Mouse (Mus musculus) hindbrain, embryonic 15.5 days (tissue): ENCODE measurements around the gene Cdiptos. TPM values are rescaled to one million over a fixed set of nuclear protein-coding genes. Genes with fewer than 3 reads are reported as not detected.
A peak's percentile ranks its signal among the peaks of the same experiment; 100 is the strongest.

Source experiments
- ATAC-seq: fragments of 200-750 bp; cut with Nextera tagmentation; 2 replicates; pipeline ENCODE4 v1.8.0; 2017; ENCODE audit warnings: low read depth, moderate number of reproducible peaks, moderate TSS enrichment; ENCODE audit not compliant: low FRiP score
- H3K27ac ChIP-seq: fragments of 300-500 bp; sonication (generic); replicated peaks from 2 replicates; pipeline ENCODE4 v1.5.1; 2015; ENCODE audit warnings: mild to moderate bottlenecking, inconsistent platforms
- H3K27me3 ChIP-seq: fragments of 300-500 bp; sonication (generic); 2 replicates; pipeline ENCODE4 v1.6.1; 2015; ENCODE audit warnings: control low read depth, inconsistent platforms
- H3K36me3 ChIP-seq: fragments of 300-500 bp; sonication (generic); 2 replicates; pipeline ENCODE4 v1.6.1; 2015; ENCODE audit warnings: control low read depth, inconsistent platforms
- H3K4me1 ChIP-seq: fragments of 300-500 bp; sonication (generic); replicated peaks from 2 replicates; pipeline ENCODE4 v1.6.1; 2015; ENCODE audit warnings: control low read depth, inconsistent platforms
- H3K4me2 ChIP-seq: fragments of 300-500 bp; sonication (generic); 2 replicates; pipeline ENCODE4 v1.6.1; 2015; ENCODE audit warnings: moderate library complexity, mild to moderate bottlenecking, inconsistent platforms
- H3K4me3 ChIP-seq: fragments of 300-500 bp; sonication (generic); 2 replicates; pipeline ENCODE4 v1.5.1; 2015; ENCODE audit warnings: mild to moderate bottlenecking, inconsistent platforms
- H3K9ac ChIP-seq: fragments of 300-500 bp; sonication (generic); 2 replicates; pipeline ENCODE4 v1.6.1; 2015; ENCODE audit warnings: inconsistent platforms
- H3K9me3 ChIP-seq: fragments of 300-500 bp; sonication (generic); 2 replicates; pipeline ENCODE4 v1.6.1; 2016; ENCODE audit warnings: control low read depth, inconsistent platforms
- WGBS: fragments of 180-500 bp; shearing (Covaris S2); methylation state at CpG from one replicate; pipeline ENCODE4 v1.1.7; 2015; 5-methylcytosine and 5-hydroxymethylcytosine counted together
- polyA plus RNA-seq: library from polyadenylated mRNA; unstranded; fragments of >200 nt; fragmentation: Nextera tagmentation; extraction: Ambion mirVana; gene quantifications from 2 replicates; pipeline ENCODE4 v1.2.1, GENCODE M21; 2015

The Cdiptos gene
- polyA plus RNA-seq, 1 experiment from 2014 or later = 0.67 TPM

DNA sequence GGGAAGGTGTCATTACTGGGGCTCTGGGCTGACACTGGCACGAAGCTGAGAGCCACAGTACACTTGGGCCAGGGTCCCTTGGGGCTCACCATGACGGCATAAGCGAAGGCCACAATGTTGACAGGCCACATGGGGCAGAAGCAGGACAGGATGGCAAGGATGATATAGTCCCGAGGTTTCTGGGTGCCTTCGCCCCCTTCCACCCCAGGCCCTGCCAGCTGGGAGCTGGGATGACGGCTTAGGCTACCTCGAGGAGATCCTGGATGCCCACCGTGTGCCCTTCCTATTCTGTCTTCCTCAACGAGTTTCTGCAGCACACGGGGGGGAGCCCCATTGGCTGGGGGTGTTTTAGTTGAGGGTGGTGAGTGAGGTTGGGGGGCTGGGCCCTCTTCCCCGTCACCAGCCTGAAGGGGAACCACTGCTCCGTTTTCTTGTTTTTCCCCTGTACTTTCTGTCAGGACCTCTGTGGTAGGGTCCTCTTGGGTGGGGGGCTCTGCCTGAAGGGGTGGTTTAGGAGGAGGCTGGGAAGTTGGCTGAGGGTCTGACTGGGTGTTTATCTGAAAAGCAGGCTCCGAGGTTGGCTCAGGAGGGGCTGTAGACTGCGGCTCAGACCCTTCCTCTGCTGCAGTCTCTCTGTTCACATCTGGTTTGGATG lies 43.5 kb upstream of the Cdiptos start:
- peaks cover 25% of the 10 kb centered on the region for H3K36me3 ChIP-seq
- peak overlapping the region; percentile 74 for H3K9ac ChIP-seq
- H3K27me3 ChIP-seq = no peaks in the 10 kb centered on the region
- peak overlapping the region; percentile 44 for H3K4me3 ChIP-seq
- ATAC-seq = no peak
- peaks cover 87% of the 10 kb centered on the region for H3K4me1 ChIP-seq
- H3K9me3 ChIP-seq = no peaks in the 10 kb centered on the region
- H3K4me2 ChIP-seq = peak overlapping the region; percentile 84
- H3K27ac ChIP-seq = no peak overlapping the region
- 74% methylated on average over 14 of the region's 14 CpGs for WGBS

DNA sequence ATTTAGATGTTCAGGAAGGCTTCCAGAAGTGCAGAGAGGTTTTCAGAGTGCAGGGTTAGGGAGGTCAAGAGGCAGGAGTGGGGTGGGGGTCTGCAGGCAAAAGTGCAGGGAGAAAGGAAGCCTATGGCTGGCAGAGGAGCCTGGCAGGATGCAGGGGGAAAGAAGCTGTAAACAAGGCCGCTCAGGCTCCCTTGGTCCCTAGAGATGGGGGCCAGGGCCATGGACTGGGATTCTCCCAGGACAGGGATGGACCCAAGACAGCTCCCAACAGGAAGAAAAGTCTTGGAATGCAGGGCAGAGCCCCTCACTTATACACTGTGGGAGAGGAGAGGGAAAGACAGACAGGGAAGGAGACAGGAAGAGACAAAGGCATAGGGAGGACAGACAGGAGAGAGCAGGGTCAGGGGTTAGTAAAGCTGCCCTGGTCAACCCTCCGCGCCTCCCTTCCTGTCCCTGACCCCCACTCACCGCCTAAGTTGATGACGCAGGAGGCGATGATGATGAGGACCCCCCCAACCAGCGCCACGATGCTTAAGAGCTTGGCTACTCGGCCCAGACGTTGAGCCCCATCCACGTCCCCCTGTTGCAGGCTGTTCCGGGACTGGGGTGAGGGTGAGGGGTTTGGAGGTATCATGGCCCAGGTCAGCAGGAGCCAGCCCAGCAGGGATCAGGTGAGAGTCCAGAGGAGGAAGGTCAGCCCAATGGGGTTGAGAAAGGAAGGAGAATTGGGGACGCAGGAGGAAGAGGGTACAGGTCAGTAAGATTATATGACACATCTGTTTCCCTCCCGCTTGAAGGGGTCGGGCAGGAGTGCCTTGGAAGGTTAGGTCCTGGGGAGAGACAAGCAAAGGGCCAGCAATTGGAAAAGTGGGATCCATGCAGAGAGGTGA lies 42.8 kb upstream of the Cdiptos start:
- Histone ChIP-seq H3K36me3 (peaks cover 31% of the 10 kb centered on the region), H3K27me3 (no peaks in the 10 kb centered on the region), H3K27ac (peak overlapping the region; percentile 95; the same call in 1 of the 2 replicates), H3K9me3 (no peaks in the 10 kb centered on the region), H3K4me2 (peak overlapping the region; percentile 84), H3K9ac (peak overlapping the region; percentile 41; the same call in 1 of the 2 replicates), H3K4me3 (peak overlapping the region; percentile 44; the same call in 1 of the 2 replicates), H3K4me1 (peaks cover 85% of the 10 kb centered on the region)
- no peak for ATAC-seq
- 88% methylated on average over 15 of the region's 15 CpGs for WGBS

DNA sequence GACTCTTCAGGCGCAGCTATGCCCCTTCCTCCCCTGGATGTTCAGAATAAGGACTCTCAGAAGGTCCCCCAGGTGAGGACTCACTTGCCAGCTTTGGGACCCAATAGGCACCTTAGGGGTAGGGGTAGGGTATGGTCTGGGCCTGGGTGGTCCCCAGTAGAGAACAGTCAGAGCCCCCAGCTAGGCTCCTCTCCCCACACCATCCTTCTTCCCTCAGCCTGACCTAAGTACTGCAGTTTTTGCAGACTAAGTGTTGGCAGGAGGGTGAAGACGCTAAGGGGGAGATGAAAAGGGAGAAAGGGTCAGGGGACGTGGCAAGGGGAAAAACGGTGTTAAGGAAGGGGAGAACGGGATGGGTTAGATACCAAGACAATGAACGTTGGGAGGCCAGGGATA lies 42.0 kb upstream of the Cdiptos start:
- no peak overlapping the region for H3K4me3 ChIP-seq
- peak overlapping the region; percentile 84 for H3K4me2 ChIP-seq
- peak overlapping the region; percentile 41 for H3K9ac ChIP-seq
- WGBS = 62% methylated on average over 6 of the region's 6 CpGs
- peaks cover 78% of the 10 kb centered on the region for H3K4me1 ChIP-seq
- peak overlapping the region; percentile 95 for H3K27ac ChIP-seq
- no peaks in the 10 kb centered on the region for H3K9me3 ChIP-seq
- no peak for ATAC-seq
- peaks cover 32% of the 10 kb centered on the region for H3K36me3 ChIP-seq
- H3K27me3 ChIP-seq = no peaks in the 10 kb centered on the region

DNA sequence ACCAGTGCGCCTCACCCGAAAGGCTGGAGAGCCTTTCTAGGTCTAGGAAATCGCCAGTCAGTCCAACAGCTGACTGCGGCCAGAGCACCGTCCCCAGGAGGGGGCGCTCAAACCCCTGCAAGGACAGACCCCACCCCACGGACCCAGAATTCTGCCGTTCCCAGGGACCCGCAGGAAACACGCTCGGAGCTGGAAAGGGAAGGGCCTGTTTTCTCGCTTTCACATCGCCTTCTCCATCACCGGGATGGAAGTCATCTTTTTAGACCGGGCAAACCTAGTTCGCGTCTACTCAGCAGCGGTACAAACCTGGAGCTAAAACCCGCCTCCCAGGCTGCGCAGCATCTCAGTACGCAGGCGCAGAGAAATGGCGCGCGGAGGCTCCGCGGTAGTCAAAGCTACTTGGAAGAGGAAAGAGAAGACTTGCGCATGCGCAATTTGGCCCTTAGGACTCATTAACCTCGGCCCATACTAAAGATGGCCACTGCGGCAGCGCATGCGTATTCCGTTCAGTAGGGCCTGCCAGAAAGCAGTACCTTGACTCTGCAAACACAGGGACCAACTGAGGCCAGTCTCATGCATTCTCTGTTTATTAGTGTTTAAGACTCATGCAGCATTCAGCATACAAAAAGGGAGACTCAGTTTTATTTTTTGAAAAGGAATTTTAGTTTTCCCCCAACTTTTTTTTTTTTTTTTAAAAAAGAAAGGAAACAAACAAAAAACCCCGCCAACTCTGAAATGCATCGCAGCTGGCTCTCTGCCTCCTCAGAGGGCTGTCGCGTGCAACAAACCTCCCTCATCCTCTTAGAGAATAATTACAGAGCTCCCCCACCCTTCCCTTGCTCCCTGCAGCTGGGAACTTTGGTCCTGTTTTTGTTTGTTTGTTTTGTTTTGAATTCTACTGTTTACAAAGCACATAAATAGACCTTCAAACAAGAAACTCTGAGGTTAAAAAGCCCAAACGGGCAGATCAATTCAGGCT lies 41.4 kb upstream of the Cdiptos start, which contains the start of gene Pagr1a:
TSS of gene Pagr1a (minus strand) at position 382 of the 979 bp plus-strand sequence.
- Histone ChIP-seq H3K4me2 (peak within 1 kb of the TSS; percentile 84), H3K4me1 (peaks cover 71% of the 10 kb centered on the region), H3K36me3 (peaks cover 28% of the 10 kb centered on the region), H3K27ac (peak within 1 kb of the TSS; percentile 95), H3K27me3 (no peaks in the 10 kb centered on the region), H3K9me3 (no peaks in the 10 kb centered on the region), H3K4me3 (peak within 1 kb of the TSS; percentile 66), H3K9ac (peak within 1 kb of the TSS; percentile 85)
- peak; percentile 84 for ATAC-seq
- WGBS = 4% methylated on average over 39 of the region's 39 CpGs

DNA sequence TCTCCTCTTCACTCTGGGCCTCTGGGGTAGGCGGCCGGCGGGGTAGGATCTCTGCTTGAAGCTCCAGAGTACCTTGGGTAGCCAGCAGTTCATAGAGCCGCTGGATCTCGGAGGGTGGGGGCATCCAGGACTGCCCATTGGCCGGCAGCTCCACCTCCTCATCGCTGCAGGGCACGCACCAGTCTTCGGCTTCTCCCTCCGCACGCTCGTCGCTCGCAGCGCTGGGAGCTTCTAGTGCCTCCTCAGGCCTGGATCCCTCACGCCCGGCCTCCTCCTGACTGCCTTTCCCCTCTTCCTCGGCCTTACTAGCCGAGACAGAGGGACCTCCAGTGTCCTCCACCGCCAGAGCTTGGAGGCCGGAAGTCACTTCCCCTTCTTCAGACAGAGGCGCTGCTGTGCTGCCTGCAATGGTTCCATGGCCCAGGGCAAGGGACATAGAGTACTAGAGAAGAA lies 40.6 kb upstream of the Cdiptos start:
- peak overlapping the region; percentile 85 for H3K9ac ChIP-seq
- H3K27me3 ChIP-seq = no peaks in the 10 kb centered on the region
- peak overlapping the region; percentile 95 for H3K27ac ChIP-seq
- peak; percentile 32; the same call in 1 of the 2 replicates for ATAC-seq
- peak overlapping the region; percentile 84 for H3K4me2 ChIP-seq
- WGBS = under 1% methylated on average over 22 of the region's 22 CpGs
- H3K9me3 ChIP-seq = no peaks in the 10 kb centered on the region
- H3K36me3 ChIP-seq = peaks cover 27% of the 10 kb centered on the region
- H3K4me3 ChIP-seq = peak overlapping the region; percentile 66
- peaks cover 64% of the 10 kb centered on the region for H3K4me1 ChIP-seq

DNA sequence TGATC lies 40.4 kb upstream of the Cdiptos start, which contains the start of gene Pagr1b:
TSS of gene Pagr1b (minus strand) at position 4 of the 5 bp plus-strand sequence.
- Histone ChIP-seq H3K36me3 (peaks cover 27% of the 10 kb centered on the region), H3K4me2 (peak within 1 kb of the TSS; percentile 84), H3K27me3 (no peaks in the 10 kb centered on the region), H3K27ac (peak within 1 kb of the TSS; percentile 95), H3K4me1 (peaks cover 62% of the 10 kb centered on the region), H3K9ac (peak within 1 kb of the TSS; percentile 85), H3K9me3 (no peaks in the 10 kb centered on the region), H3K4me3 (peak within 1 kb of the TSS; percentile 66)
- ATAC-seq = no peak

DNA sequence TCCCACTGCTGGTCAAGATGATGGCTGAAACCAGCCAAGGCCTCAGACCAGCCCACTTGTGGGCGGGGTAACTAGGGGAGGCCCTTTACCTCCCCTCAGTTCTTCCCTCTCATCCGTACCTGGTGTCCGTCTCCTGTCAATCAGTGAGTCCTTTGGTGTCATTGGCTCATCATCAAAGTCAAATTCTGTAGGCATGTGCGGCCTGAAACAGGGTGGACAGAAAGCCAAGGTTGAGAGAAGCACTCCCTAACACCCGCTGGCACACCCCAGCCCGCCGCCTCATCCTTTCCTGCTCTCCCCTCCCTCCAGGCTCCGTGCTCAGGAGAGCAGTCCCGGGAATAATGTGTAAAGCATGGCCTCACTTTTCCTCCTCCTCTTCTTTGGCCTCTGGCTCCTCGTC lies 40.2 kb upstream of the Cdiptos start:
- Histone ChIP-seq H3K4me3 (peak overlapping the region; percentile 66), H3K27ac (peak overlapping the region; percentile 95), H3K9ac (peak overlapping the region; percentile 85), H3K27me3 (no peaks in the 10 kb centered on the region), H3K4me2 (peak overlapping the region; percentile 84), H3K9me3 (no peaks in the 10 kb centered on the region), H3K36me3 (peaks cover 27% of the 10 kb centered on the region), H3K4me1 (peaks cover 60% of the 10 kb centered on the region)
- WGBS = 2% methylated on average over 10 of the region's 10 CpGs
- no peak for ATAC-seq

DNA sequence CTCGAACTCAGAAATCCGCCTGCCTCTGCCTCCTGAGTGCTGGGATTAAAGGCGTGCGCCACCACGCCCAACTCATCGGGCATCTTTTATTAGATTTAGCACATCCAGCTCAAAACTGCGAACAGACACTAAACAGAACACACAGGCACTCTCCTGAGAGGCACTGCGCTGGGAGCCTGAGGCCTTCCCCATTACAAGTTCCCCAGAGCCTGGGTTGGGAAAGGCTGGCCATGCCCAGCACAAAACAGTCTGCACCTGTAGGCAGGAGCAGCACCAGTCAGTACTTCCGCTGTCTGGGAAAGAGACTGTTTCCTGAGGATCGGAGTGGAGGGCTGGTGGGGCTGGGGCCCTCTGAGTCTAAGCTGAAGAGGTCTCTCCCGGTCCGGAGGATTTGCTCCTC lies 39.1 kb upstream of the Cdiptos start:
- no peak for ATAC-seq
- Histone ChIP-seq H3K27ac (no peak overlapping the region), H3K27me3 (no peaks in the 10 kb centered on the region), H3K4me2 (peak overlapping the region; percentile 22), H3K9me3 (no peaks in the 10 kb centered on the region), H3K4me1 (peaks cover 51% of the 10 kb centered on the region), H3K36me3 (peaks cover 27% of the 10 kb centered on the region), H3K4me3 (no peak overlapping the region), H3K9ac (0 out of 2 replicates have a peak overlapping the region, but pooled peaks have one; percentile 12)
- WGBS = 97% methylated on average over 12 of the region's 12 CpGs

DNA sequence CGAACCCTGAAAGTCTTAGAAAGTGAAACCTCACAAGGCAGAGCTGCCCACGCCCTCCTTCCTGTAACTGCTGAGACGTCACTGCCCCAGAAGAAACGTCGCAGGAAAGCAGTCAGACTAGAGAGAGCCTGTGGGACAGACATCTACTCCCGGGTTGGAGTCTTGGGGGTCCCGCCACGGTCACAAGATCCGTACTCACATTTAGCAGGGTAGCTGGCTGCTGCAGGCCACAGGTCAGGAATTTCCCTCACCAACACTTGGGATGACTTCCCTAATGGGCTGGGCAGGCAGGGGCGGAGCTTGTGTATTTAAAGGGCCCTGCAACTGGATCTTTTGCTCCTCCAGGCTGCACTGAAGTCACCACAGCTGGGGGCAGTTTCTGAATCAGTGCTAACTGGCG lies 38.4 kb upstream of the Cdiptos start, which contains the start of gene Mvp:
TSS of gene Mvp (minus strand) at position 302 of the 400 bp plus-strand sequence.
- Histone ChIP-seq H3K9me3 (no peaks in the 10 kb centered on the region), H3K4me2 (peak within 1 kb of the TSS; percentile 84), H3K27me3 (no peaks in the 10 kb centered on the region), H3K4me3 (peak within 1 kb of the TSS; percentile 66), H3K36me3 (peaks cover 27% of the 10 kb centered on the region), H3K4me1 (peaks cover 44% of the 10 kb centered on the region), H3K27ac (no peak within 1 kb of the TSS), H3K9ac (peak within 1 kb of the TSS; percentile 18)
- WGBS = 70% methylated on average over 11 of the region's 11 CpGs
- ATAC-seq = no peak

DNA sequence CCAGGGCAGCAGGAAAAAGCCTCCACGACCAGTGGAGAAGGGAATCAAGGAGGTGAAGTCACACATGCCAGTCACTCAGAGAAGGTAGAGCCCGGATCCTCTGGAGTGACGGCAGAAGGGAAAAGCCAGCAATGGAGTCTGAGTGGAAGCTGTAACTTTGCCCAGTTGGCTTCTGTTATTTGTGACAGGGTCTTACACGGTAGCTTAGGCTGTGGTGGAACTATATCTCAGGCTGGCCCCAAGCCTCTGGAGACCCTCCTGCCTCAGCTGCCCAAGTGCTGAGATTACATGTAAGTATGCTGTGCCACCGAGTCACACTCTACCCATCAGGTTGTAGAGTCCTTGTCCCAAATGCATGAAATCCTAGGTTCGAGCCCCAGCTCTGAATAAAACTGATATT lies 37.5 kb upstream of the Cdiptos start:
- 95% methylated on average over 6 of the region's 6 CpGs for WGBS
- H3K4me1 ChIP-seq = peaks cover 35% of the 10 kb centered on the region
- no peak overlapping the region for H3K4me3 ChIP-seq

DNA sequence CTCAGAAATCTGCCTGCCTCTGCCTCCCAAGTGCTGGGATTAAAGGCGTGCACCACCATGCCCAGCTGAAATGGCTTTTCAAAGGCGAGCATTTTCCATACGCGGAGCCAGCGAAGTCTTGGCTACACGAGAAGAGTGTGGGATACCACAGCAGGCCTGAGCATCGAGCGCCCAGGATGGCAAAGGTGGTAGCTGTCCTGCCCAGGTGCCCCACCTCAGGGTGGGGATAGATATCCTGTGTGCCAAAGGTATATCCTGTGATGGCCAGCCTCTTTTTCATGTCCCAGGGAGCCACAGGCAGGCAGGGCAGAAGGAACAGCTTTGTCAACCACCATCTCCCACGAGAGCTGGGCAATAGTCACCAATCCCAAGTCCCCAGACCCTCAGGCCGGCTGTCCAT lies 36.9 kb upstream of the Cdiptos start:
- no peak overlapping the region for H3K4me3 ChIP-seq
- no peak for ATAC-seq
- peaks cover 27% of the 10 kb centered on the region for H3K36me3 ChIP-seq
- H3K4me2 ChIP-seq = no peak overlapping the region
- H3K9ac ChIP-seq = no peak overlapping the region
- H3K27me3 ChIP-seq = no peaks in the 10 kb centered on the region
- no peaks in the 10 kb centered on the region for H3K9me3 ChIP-seq
- WGBS = 98% methylated on average over 10 of the region's 10 CpGs
- no peak overlapping the region for H3K27ac ChIP-seq
- peaks cover 29% of the 10 kb centered on the region for H3K4me1 ChIP-seq

More for the DNA sequence above, 37.5 kb upstream of the Cdiptos start:
- Histone ChIP-seq H3K27ac (no peak overlapping the region), H3K36me3 (peaks cover 27% of the 10 kb centered on the region), H3K9me3 (no peaks in the 10 kb centered on the region), H3K4me2 (no peak overlapping the region), H3K9ac (no peak overlapping the region), H3K27me3 (no peaks in the 10 kb centered on the region)
- ATAC-seq = no peak
